Mouse (Mus musculus) embryonic fibroblast, embryonic 13.5 days (primary cell): ENCODE measurements around the gene Strbp. TPM values are rescaled to one million over a fixed set of nuclear protein-coding genes. Genes with fewer than 3 reads are reported as not detected.

ENCODE experiments used
- H3K27ac ChIP-seq: 2 replicates; pipeline ENCODE4 v1.5.1; 2012; ENCODE audit warnings: low read length, control low read depth, inconsistent platforms; ENCODE audit not compliant: insufficient read depth
- H3K4me1 ChIP-seq: 2 replicates; pipeline ENCODE4 v1.6.1; 2011; ENCODE audit warnings: low read length; ENCODE audit not compliant: control insufficient read depth, insufficient read depth
- H3K4me3 ChIP-seq: 2 replicates; pipeline ENCODE4 v1.5.1; 2011; ENCODE audit warnings: mild to moderate bottlenecking, control low read depth, low read length; ENCODE audit not compliant: insufficient read depth
- CTCF ChIP-seq: IDR thresholded peaks from 2 replicates; pipeline ENCODE4 v1.5.1; 2011; ENCODE audit warnings: mild to moderate bottlenecking, control low read depth, low read length, moderate library complexity, borderline replicate concordance; ENCODE audit not compliant: insufficient read depth
- POLR2A ChIP-seq: IDR thresholded peaks from 2 replicates; pipeline ENCODE4 v1.6.1; 2011; ENCODE audit warnings: low read depth, mild to moderate bottlenecking, control low read depth, low read length, moderate library complexity
- polyA plus RNA-seq: library from polyadenylated mRNA; stranded (reverse); fragments of >200 nt; gene quantifications from 2 replicates; pipeline ENCODE4 v1.2.4, GENCODE M21; 2011; ENCODE audit warnings: low read depth; ENCODE audit not compliant: missing spikeins, insufficient read length

The Strbp gene
- polyA plus RNA-seq, 1 experiment, result 36.1 TPM

- no peak overlapping the region for H3K27ac ChIP-seq
- no peak for TF ChIP-seq POLR2A
- no peak for TF ChIP-seq CTCF
These were observed 214.7 kb downstream of the Strbp start for GRCm38 (mm10) chr2:37488956-37489355.

GRCm38 (mm10) chr2:37486408-37486807 is 217.3 kb downstream of the Strbp start:
- H3K4me3 ChIP-seq, result no peak overlapping the region
- H3K27ac ChIP-seq, result no peak overlapping the region
- no peak for TF ChIP-seq POLR2A
- TF ChIP-seq CTCF, result no peak
- no peaks in the 10 kb centered on the region for H3K4me1 ChIP-seq

More at GRCm38 (mm10) chr2:37488956-37489355, 214.7 kb downstream of the Strbp start:
- Histone ChIP-seq H3K4me1 (no peaks in the 10 kb centered on the region), H3K4me3 (no peak overlapping the region)

GRCm38 (mm10) chr2:37485370-37485769 is 218.3 kb downstream of the Strbp start:
- Histone ChIP-seq H3K4me1 (no peaks in the 10 kb centered on the region), H3K27ac (no peak overlapping the region), H3K4me3 (no peak overlapping the region)
- TF ChIP-seq CTCF (no peak), POLR2A (no peak)

GRCm38 (mm10) chr2:37484165-37484564 is 219.5 kb downstream of the Strbp start:
- H3K27ac ChIP-seq, result no peak overlapping the region
- TF ChIP-seq CTCF (no peak), POLR2A (no peak)
- no peaks in the 10 kb centered on the region for H3K4me1 ChIP-seq
- H3K4me3 ChIP-seq, result no peak overlapping the region

- no peak overlapping the region for H3K27ac ChIP-seq
- TF ChIP-seq CTCF (no peak), POLR2A (no peak)
- no peaks in the 10 kb centered on the region for H3K4me1 ChIP-seq
- H3K4me3 ChIP-seq, result no peak overlapping the region
These were observed 223.6 kb downstream of the Strbp start for GRCm38 (mm10) chr2:37480039-37480438.

GRCm38 (mm10) chr2:37479559-37479958 is 224.1 kb downstream of the Strbp start:
- TF ChIP-seq POLR2A (no peak), CTCF (no peak)
- Histone ChIP-seq H3K4me3 (no peak overlapping the region), H3K27ac (no peak overlapping the region)

GRCm38 (mm10) chr2:37466266-37466665 is 237.4 kb downstream of the Strbp start:
- TF ChIP-seq POLR2A, result no peak
- TF ChIP-seq CTCF, result no peak
- H3K4me3 ChIP-seq, result no peak overlapping the region
- no peaks in the 10 kb centered on the region for H3K4me1 ChIP-seq
- H3K27ac ChIP-seq, result no peak overlapping the region

More at GRCm38 (mm10) chr2:37479559-37479958, 224.1 kb downstream of the Strbp start:
- no peaks in the 10 kb centered on the region for H3K4me1 ChIP-seq

GRCm38 (mm10) chr2:37460707-37461106 is 243.0 kb downstream of the Strbp start:
- TF ChIP-seq POLR2A, result no peak
- TF ChIP-seq CTCF, result no peak
- Histone ChIP-seq H3K27ac (no peak overlapping the region), H3K4me3 (no peak overlapping the region), H3K4me1 (no peaks in the 10 kb centered on the region)

- no peak for TF ChIP-seq CTCF
- no peaks in the 10 kb centered on the region for H3K4me1 ChIP-seq
- peak overlapping the region; percentile 88 for H3K4me3 ChIP-seq
- H3K27ac ChIP-seq, result no peak overlapping the region
These were observed 251.3 kb downstream of the Strbp start for GRCm38 (mm10) chr2:37452376-37452760.

- Histone ChIP-seq H3K4me1 (no peaks in the 10 kb centered on the region), H3K4me3 (peak overlapping the region; percentile 88), H3K27ac (peak overlapping the region; percentile 50)
- TF ChIP-seq CTCF (no peak), POLR2A (peak; percentile 91)
These were observed 251.8 kb downstream of the Strbp start for GRCm38 (mm10) chr2:37451667-37452375.
